Mouse (Mus musculus): Measurements from ENCODE around the gene Cfap298. TPM values are rescaled to one million over a fixed set of nuclear protein-coding genes. Genes with fewer than 3 reads are reported as not detected.

Cfap298 gene
- polyA plus RNA-seq, 1 experiment: 9.4 TPM

- Histone ChIP-seq H3K4me3 (ENCODE audit: insufficient read depth, low read length) (no peak overlapping the region), H3K27ac (ENCODE audit: insufficient read depth, low read depth, low read length) (no peak overlapping the region), H3K4me1 (ENCODE audit: control insufficient read depth, insufficient read depth, low read length) (peaks cover 4% of the 10 kb centered on the region)
- TF ChIP-seq CTCF (IDR thresholded peaks at IDR 0.05; ENCODE audit: low read depth, low read length) (no peak), POLR2A (IDR thresholded peaks at IDR 0.05; ENCODE audit: borderline replicate concordance, low read depth, low read length) (no peak)
Measured at GRCm38 (mm10) chr16:90893019-90893418, 41.9 kb downstream of the Cfap298 start.

- Histone ChIP-seq H3K4me3 (ENCODE audit: insufficient read depth, low read length) (no peak overlapping the region), H3K4me1 (ENCODE audit: control insufficient read depth, insufficient read depth, low read length) (peaks cover 4% of the 10 kb centered on the region), H3K27ac (ENCODE audit: insufficient read depth, low read depth, low read length) (no peak overlapping the region)
- TF ChIP-seq POLR2A (IDR thresholded peaks at IDR 0.05; ENCODE audit: borderline replicate concordance, low read depth, low read length): no peak
- no peak for TF ChIP-seq CTCF (IDR thresholded peaks at IDR 0.05; ENCODE audit: low read depth, low read length)
Measured at GRCm38 (mm10) chr16:90892081-90892480, 42.8 kb downstream of the Cfap298 start.

- H3K4me1 ChIP-seq (ENCODE audit: control insufficient read depth, insufficient read depth, low read length): peaks cover 5% of the 10 kb centered on the region
- H3K27ac ChIP-seq (ENCODE audit: insufficient read depth, low read depth, low read length): no peak overlapping the region
- H3K4me3 ChIP-seq (ENCODE audit: insufficient read depth, low read length): no peak overlapping the region
- TF ChIP-seq POLR2A (IDR thresholded peaks at IDR 0.05; ENCODE audit: borderline replicate concordance, low read depth, low read length) (no peak), CTCF (IDR thresholded peaks at IDR 0.05; ENCODE audit: low read depth, low read length) (no peak)
Measured at GRCm38 (mm10) chr16:90891601-90892000, 43.3 kb downstream of the Cfap298 start.

GRCm38 (mm10) chr16:90890683-90891082 lies 44.2 kb downstream of the Cfap298 start:
- H3K27ac ChIP-seq (ENCODE audit: insufficient read depth, low read depth, low read length): no peak overlapping the region
- no peak for TF ChIP-seq CTCF (IDR thresholded peaks at IDR 0.05; ENCODE audit: low read depth, low read length)
- no peak for TF ChIP-seq POLR2A (IDR thresholded peaks at IDR 0.05; ENCODE audit: borderline replicate concordance, low read depth, low read length)
- no peak overlapping the region for H3K4me3 ChIP-seq (ENCODE audit: insufficient read depth, low read length)
- H3K4me1 ChIP-seq (ENCODE audit: control insufficient read depth, insufficient read depth, low read length): peaks cover 14% of the 10 kb centered on the region

GRCm38 (mm10) chr16:90885781-90886565 lies 48.9 kb downstream of the Cfap298 start:
- peak overlapping the region; percentile 64 for H3K27ac ChIP-seq (ENCODE audit: insufficient read depth, low read depth, low read length)
- TF ChIP-seq POLR2A (IDR thresholded peaks at IDR 0.05; ENCODE audit: borderline replicate concordance, low read depth, low read length) (no peak), CTCF (IDR thresholded peaks at IDR 0.05; ENCODE audit: low read depth, low read length) (no peak)
- H3K4me3 ChIP-seq (ENCODE audit: insufficient read depth, low read length): no peak overlapping the region
- H3K4me1 ChIP-seq (ENCODE audit: control insufficient read depth, insufficient read depth, low read length): peaks cover 20% of the 10 kb centered on the region

GRCm38 (mm10) chr16:90885351-90885750 lies 49.6 kb downstream of the Cfap298 start:
- no peak overlapping the region for H3K4me3 ChIP-seq (ENCODE audit: insufficient read depth, low read length)
- peak overlapping the region; percentile 64 for H3K27ac ChIP-seq (ENCODE audit: insufficient read depth, low read depth, low read length)
- peaks cover 20% of the 10 kb centered on the region for H3K4me1 ChIP-seq (ENCODE audit: control insufficient read depth, insufficient read depth, low read length)
- TF ChIP-seq CTCF (IDR thresholded peaks at IDR 0.05; ENCODE audit: low read depth, low read length) (no peak), POLR2A (IDR thresholded peaks at IDR 0.05; ENCODE audit: borderline replicate concordance, low read depth, low read length) (no peak)

- Histone ChIP-seq H3K4me3 (ENCODE audit: insufficient read depth, low read length) (no peak overlapping the region), H3K4me1 (ENCODE audit: control insufficient read depth, insufficient read depth, low read length) (peaks cover 20% of the 10 kb centered on the region), H3K27ac (ENCODE audit: insufficient read depth, low read depth, low read length) (no peak overlapping the region)
- no peak for TF ChIP-seq CTCF (IDR thresholded peaks at IDR 0.05; ENCODE audit: low read depth, low read length)
- TF ChIP-seq POLR2A (IDR thresholded peaks at IDR 0.05; ENCODE audit: borderline replicate concordance, low read depth, low read length): no peak
Measured at GRCm38 (mm10) chr16:90882501-90882977, 52.4 kb downstream of the Cfap298 start.

- Histone ChIP-seq H3K4me1 (ENCODE audit: control insufficient read depth, insufficient read depth, low read length) (no peaks in the 10 kb centered on the region), H3K27ac (ENCODE audit: insufficient read depth, low read depth, low read length) (no peak overlapping the region), H3K4me3 (ENCODE audit: insufficient read depth, low read length) (no peak overlapping the region)
- TF ChIP-seq POLR2A (IDR thresholded peaks at IDR 0.05; ENCODE audit: borderline replicate concordance, low read depth, low read length) (no peak), CTCF (IDR thresholded peaks at IDR 0.05; ENCODE audit: low read depth, low read length) (no peak)
Measured at GRCm38 (mm10) chr16:90878135-90878860, 56.6 kb downstream of the Cfap298 start.

Other genes with a start within 250 kb of the Cfap298 start
- gene Mis18a, start 207.7 kb downstream of the Cfap298 start, polyA plus RNA-seq (2012; ENCODE audit: insufficient read depth, insufficient read length, missing spikeins): 40.1 and 44.4 TPM in 2 replicates
- not detected in 2 replicates for gene Mrap, start 196.9 kb downstream of the Cfap298 start, polyA plus RNA-seq (2012; ENCODE audit: insufficient read depth, insufficient read length, missing spikeins)
- gene Urb1, start 124.7 kb downstream of the Cfap298 start, polyA plus RNA-seq (2012; ENCODE audit: insufficient read depth, insufficient read length, missing spikeins): 2.3 and 2.8 TPM in 2 replicates
- not detected in 2 replicates for gene Eva1c, start 108.4 kb downstream of the Cfap298 start, polyA plus RNA-seq (2012; ENCODE audit: insufficient read depth, insufficient read length, missing spikeins)
- 91.7 and 118 TPM in 2 replicates for gene Synj1, start 76.2 kb upstream of the Cfap298 start, polyA plus RNA-seq (2012; ENCODE audit: insufficient read depth, insufficient read length, missing spikeins)
- gene Paxbp1, start 109.4 kb upstream of the Cfap298 start, polyA plus RNA-seq (2012; ENCODE audit: insufficient read depth, insufficient read length, missing spikeins): 91.7 and 108 TPM in 2 replicates
- not detected in 2 replicates for gene 4932438H23Rik, start 160.0 kb upstream of the Cfap298 start, polyA plus RNA-seq (2012; ENCODE audit: insufficient read depth, insufficient read length, missing spikeins)